Mouse (Mus musculus) stomach, embryonic 15.5 days (tissue): ENCODE measurements around the gene Psmd6. TPM values are rescaled to one million over a fixed set of nuclear protein-coding genes. Genes with fewer than 3 reads are reported as not detected.

Experiments
- ATAC-seq: fragments of 200-750 bp; cut with Nextera tagmentation; 2 replicates; pipeline ENCODE4 v1.8.0; 2017; ENCODE audit warnings: low read depth, moderate number of reproducible peaks, moderate TSS enrichment; ENCODE audit not compliant: insufficient read depth, low FRiP score
- H3K27ac ChIP-seq: fragments of 300-500 bp; sonication (generic); 2 replicates; pipeline ENCODE4 v1.5.1; 2015; ENCODE audit warnings: mild to moderate bottlenecking, inconsistent platforms
- H3K27me3 ChIP-seq: fragments of 300-500 bp; sonication (generic); replicated peaks from 2 replicates; pipeline ENCODE4 v1.6.1; 2015; ENCODE audit warnings: inconsistent platforms
- H3K36me3 ChIP-seq: fragments of 300-500 bp; sonication (generic); 2 replicates; pipeline ENCODE4 v1.6.1; 2015; ENCODE audit warnings: inconsistent platforms
- H3K4me1 ChIP-seq: fragments of 300-500 bp; sonication (generic); 2 replicates; pipeline ENCODE4 v1.6.1; 2015; ENCODE audit warnings: inconsistent platforms
- H3K4me2 ChIP-seq: fragments of 300-500 bp; sonication (generic); 2 replicates; pipeline ENCODE4 v1.6.1; 2015; ENCODE audit warnings: mild to moderate bottlenecking, inconsistent platforms
- H3K4me3 ChIP-seq: fragments of 300-500 bp; sonication (generic); replicated peaks from 2 replicates; pipeline ENCODE4 v1.5.1; 2015; ENCODE audit warnings: inconsistent platforms
- H3K9ac ChIP-seq: fragments of 300-500 bp; sonication (generic); 2 replicates; pipeline ENCODE4 v1.6.1; 2015; ENCODE audit warnings: inconsistent platforms
- H3K9me3 ChIP-seq: fragments of 300-500 bp; sonication (generic); 2 replicates; pipeline ENCODE4 v1.6.1; 2016; ENCODE audit warnings: inconsistent platforms
- WGBS: fragments of 180-500 bp; shearing (Covaris S2); methylation state at CpG from one replicate; pipeline ENCODE4 v1.1.7; 2015; 5-methylcytosine and 5-hydroxymethylcytosine counted together
- polyA plus RNA-seq: library from polyadenylated mRNA; unstranded; fragments of >200 nt; fragmentation: Nextera tagmentation; extraction: Ambion mirVana; gene quantifications from 2 replicates; pipeline ENCODE4 v1.2.1, GENCODE M21; 2015

Psmd6 gene
- 222 and 230 TPM in 2 replicates for polyA plus RNA-seq

DNA sequence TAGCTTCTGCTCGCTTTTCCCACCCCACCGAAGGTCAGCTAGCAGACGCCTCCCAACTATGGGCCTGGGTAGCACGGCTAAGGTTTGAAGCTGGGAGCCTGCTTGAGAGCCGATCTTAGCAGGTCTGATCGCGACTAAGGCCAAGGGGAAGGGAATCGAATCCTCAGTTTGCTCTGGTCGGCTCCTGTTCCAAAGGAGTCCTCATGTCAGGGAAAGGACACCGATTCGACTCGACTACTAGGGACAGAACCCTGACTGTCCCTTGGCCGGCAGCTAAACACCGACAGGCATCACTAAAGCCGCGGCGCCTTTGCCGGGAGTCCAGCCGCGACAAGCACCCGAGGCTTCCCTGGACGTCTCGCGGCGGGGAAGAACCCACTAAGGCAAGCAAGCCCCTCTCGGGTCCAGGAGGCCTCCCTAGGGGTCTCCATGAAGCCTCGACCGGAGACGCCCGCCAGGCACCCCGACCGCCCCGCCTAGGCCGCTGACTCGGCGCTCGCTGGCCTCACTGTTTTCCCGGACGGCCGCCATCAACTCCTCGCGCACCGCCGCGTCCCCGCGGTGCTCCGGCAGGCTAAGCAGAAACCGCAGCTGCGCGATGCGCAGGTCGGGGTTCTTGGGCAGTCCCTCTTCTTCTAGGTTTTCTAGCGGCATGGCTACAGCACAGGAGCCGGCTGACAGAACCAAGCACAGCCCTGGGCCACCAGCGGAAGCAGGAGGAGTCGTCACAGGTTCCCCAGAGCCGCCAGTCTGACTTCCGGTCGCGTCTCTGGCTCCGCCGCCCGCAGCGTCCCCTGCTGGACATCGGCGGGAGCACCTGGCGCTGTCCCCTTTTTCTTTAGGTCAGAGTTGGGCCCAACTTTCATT is at the start of gene Psmd6:
Gene Psmd6 (minus strand): TSS at position 755 of the 867 bp plus-strand sequence.
- under 1% methylated on average over 68 of the region's 68 CpGs for WGBS
- H3K9ac ChIP-seq = peak within 1 kb of the TSS; percentile 95
- H3K36me3 ChIP-seq = peaks cover 19% of the 10 kb centered on the region
- H3K4me3 ChIP-seq = peak within 1 kb of the TSS; percentile 83
- peak within 1 kb of the TSS; percentile 76 for H3K4me2 ChIP-seq
- no peaks in the 10 kb centered on the region for H3K27me3 ChIP-seq
- peaks cover 8% of the 10 kb centered on the region; the same call in 1 of the 2 replicates for H3K4me1 ChIP-seq
- H3K27ac ChIP-seq = peak within 1 kb of the TSS; percentile 81
- ATAC-seq = peak; percentile 95
- no peaks in the 10 kb centered on the region for H3K9me3 ChIP-seq

DNA sequence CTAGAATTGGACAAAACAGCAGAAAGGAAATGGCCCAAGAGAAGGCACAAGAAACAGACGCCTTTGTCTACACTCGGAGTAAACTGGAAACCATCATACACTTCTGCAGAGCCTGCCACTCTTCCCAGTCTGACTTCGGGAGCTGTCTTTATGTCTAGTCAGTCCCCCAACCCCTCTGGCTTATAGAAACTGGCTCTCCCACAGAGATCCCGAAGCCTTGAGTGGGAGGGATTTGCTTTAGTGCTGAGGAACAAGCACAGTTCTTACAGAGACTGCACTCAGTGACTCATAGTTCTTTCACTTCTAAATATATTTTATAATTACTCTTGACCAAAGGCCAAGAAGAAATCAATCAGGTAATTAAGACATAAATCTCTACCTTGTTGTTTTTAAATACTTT is 10.1 kb downstream of the Psmd6 start:
- Histone ChIP-seq H3K4me3 (no peak overlapping the region), H3K9ac (no peak overlapping the region), H3K27me3 (no peaks in the 10 kb centered on the region), H3K27ac (no peak overlapping the region), H3K4me2 (no peak overlapping the region), H3K4me1 (no peaks in the 10 kb centered on the region), H3K9me3 (no peaks in the 10 kb centered on the region), H3K36me3 (peaks cover 13% of the 10 kb centered on the region)
- 73% methylated on average over 4 of the region's 4 CpGs for WGBS
- ATAC-seq = no peak

DNA sequence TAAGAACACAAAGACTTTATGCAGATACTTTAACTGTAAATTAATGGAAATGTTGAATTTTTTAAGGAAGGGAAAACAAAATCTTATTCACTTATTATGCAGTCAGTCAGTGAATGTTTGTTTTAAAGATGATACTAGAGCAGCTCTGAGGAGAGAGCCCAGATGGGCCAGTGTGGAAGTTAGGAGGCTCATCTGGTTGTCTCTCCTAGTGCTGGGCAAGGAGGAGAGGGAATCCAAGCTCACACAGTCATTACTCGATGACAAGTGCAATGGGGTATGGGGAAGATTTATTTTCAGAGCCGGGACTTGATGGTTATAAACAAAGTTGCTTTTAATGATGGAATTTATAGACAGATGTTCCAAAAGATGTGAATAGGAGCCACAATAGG is 15.9 kb downstream of the Psmd6 start:
- H3K4me1 ChIP-seq = no peaks in the 10 kb centered on the region
- 47% methylated on average over 2 of the region's 2 CpGs for WGBS
- no peak for ATAC-seq

DNA sequence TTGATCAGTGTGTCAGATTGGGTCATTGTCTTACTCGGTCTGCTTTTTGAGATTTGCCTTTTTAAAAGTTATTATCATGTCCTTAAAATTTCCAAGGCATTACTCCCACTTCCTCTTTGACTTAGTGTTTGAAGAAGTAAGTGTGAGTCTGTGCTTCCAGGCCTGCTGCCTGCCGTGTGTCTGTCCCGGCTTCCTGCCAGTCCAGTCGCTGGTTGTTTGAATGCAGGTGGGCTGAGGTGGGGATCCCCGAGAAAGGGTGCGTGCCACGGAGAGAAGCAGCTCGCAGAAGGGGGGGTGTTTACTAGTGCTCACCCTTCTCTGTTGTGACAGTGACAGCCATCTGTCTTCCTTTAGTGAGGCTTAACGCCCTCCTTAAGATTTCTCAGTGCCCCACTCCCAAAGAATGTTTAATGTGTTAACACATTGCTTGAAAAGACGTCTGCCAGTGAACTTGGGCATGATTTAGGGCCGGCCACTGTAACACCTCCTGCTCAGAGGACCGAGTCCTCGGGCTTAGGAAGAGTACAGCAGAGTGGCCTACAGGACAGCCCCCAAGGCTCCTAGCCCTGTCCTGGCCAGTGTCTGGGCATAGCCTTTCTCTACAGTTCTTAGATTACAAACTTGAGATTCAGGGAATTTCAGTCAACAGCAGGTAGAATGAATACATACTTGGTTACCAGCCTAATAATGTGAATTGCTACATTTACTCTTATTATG is 16.4 kb downstream of the Psmd6 start:
- Histone ChIP-seq H3K27me3 (no peaks in the 10 kb centered on the region), H3K9ac (no peak overlapping the region), H3K4me3 (no peak overlapping the region), H3K27ac (no peak overlapping the region), H3K9me3 (no peaks in the 10 kb centered on the region), H3K4me1 (no peaks in the 10 kb centered on the region), H3K4me2 (no peak overlapping the region), H3K36me3 (peaks cover 14% of the 10 kb centered on the region)
- WGBS = 54% methylated on average over 13 of the region's 13 CpGs
- ATAC-seq = no peak

More for the DNA sequence above, 15.9 kb downstream of the Psmd6 start:
- Histone ChIP-seq H3K36me3 (peaks cover 10% of the 10 kb centered on the region), H3K9me3 (no peaks in the 10 kb centered on the region), H3K4me3 (no peak overlapping the region), H3K4me2 (no peak overlapping the region), H3K27me3 (no peaks in the 10 kb centered on the region), H3K27ac (no peak overlapping the region), H3K9ac (no peak overlapping the region)

DNA sequence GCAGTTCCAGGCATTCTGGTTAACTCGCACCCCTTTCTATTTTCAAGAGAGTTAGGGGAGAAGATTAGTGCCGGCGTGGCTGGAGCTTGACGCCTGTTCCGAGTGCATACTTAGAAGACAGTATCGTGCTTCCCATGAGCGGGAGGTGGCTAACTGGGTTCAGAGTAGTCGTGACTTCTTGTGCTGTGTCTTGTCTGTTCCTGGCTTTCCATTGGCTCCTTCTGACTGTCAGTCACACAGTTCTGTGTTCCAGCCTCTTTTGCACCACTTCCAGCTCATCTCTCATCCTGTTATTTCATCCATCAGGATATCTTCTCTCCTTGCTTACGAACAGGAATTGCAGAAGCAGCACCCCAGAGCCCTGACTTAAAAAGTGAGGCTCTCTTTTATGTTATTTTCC is 19.5 kb downstream of the Psmd6 start:
- H3K9me3 ChIP-seq = no peaks in the 10 kb centered on the region
- 91% methylated on average over 9 of the region's 9 CpGs for WGBS
- peaks cover 22% of the 10 kb centered on the region for H3K36me3 ChIP-seq
- no peak overlapping the region for H3K4me2 ChIP-seq
- no peaks in the 10 kb centered on the region for H3K27me3 ChIP-seq
- no peak overlapping the region for H3K27ac ChIP-seq
- H3K4me3 ChIP-seq = no peak overlapping the region
- no peak overlapping the region for H3K9ac ChIP-seq
- H3K4me1 ChIP-seq = no peaks in the 10 kb centered on the region
- ATAC-seq = no peak

DNA sequence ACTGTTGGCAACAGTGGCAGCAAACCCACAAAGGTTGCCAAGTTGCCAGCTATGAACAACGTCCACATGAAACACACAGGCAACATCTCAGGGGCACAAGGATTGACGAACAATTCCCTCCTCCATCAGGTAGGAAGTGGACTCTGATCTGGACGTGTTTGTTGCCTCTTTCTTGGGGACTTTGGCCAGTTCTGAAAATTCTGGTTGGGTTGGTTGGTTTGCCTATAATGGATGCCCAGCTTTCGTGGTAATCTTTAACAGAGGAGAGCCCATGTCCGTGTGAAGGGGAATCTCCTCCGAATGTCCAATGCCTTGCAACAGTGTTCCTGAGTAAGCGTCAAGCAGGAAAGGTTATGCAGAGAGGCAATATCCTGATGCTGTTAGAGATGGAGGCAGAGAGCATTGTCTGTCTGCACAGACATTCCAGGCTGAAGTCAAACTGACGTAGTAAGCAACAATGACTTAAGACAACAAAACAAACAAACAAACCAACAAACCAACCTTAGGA is 20.0 kb downstream of the Psmd6 start:
- ATAC-seq = no peak
- Histone ChIP-seq H3K9ac (no peak overlapping the region), H3K4me1 (no peaks in the 10 kb centered on the region), H3K27me3 (no peaks in the 10 kb centered on the region), H3K27ac (no peak overlapping the region), H3K9me3 (no peaks in the 10 kb centered on the region), H3K36me3 (peaks cover 22% of the 10 kb centered on the region), H3K4me2 (no peak overlapping the region), H3K4me3 (no peak overlapping the region)
- WGBS = 90% methylated on average over 8 of the region's 8 CpGs

DNA sequence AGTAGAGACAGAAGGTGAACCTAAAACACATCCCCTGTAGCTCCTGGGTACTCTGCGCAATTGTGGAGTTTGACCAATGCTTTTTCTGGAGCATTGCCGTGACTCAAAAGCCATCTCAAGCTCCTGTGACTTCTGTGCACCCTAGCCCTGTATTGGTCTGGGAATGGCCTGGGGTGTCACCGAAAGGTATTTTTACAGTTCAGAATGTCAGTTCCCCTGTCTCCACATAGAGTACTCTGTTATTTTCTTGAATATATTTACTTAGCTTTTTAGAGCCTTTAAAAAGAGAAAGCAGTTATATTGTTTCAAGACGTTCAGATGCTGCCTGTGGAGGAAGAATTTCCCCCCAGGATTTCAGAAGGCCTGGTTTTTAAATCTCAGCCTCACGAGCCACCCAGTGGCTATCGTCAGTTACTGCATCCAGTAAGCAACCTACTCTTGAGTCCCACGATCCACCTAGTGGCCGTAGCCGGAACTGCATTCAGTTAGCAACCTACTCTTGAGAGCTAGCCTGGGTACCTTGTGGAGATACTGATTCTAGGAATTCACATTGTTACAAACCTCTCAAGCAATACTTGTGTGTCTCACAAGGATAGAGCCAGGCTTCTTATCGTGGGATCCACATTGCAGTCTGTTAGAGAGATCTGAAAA is 22.3 kb downstream of the Psmd6 start:
- H3K4me2 ChIP-seq = no peak overlapping the region
- 30% methylated on average over 10 of the region's 10 CpGs for WGBS
- no peaks in the 10 kb centered on the region for H3K9me3 ChIP-seq
- H3K4me1 ChIP-seq = no peaks in the 10 kb centered on the region
- H3K9ac ChIP-seq = no peak overlapping the region
- no peak overlapping the region for H3K4me3 ChIP-seq
- no peaks in the 10 kb centered on the region for H3K27me3 ChIP-seq
- H3K27ac ChIP-seq = no peak overlapping the region
- no peak for ATAC-seq
- H3K36me3 ChIP-seq = peaks cover 27% of the 10 kb centered on the region

DNA sequence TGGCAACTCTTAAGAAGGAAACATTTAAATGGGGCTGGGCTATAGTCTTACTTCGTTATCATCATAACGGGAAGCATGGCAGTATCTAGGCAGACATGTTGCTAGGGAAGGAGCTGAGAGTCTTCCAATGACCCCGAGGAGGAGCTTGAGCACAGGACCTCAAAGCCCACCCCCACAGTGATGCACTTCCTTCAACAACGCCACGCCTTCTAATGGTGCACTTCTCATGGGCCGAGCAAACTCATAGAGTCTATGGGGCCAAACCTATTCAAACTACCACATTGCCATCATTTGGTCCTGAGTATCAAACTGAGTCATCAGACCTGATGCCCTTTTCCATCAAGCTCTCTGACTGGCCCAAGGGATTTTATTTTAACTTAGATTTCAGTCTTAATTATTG is 30.2 kb downstream of the Psmd6 start:
- H3K27me3 ChIP-seq = no peaks in the 10 kb centered on the region
- H3K4me3 ChIP-seq = no peak overlapping the region
- no peaks in the 10 kb centered on the region for H3K9me3 ChIP-seq
- no peak overlapping the region for H3K4me2 ChIP-seq
- H3K4me1 ChIP-seq = no peaks in the 10 kb centered on the region
- peaks cover 23% of the 10 kb centered on the region; the same call in 1 of the 2 replicates for H3K36me3 ChIP-seq
- no peak overlapping the region for H3K27ac ChIP-seq
- ATAC-seq = no peak
- WGBS = 92% methylated on average over 6 of the region's 6 CpGs
- H3K9ac ChIP-seq = no peak overlapping the region

DNA sequence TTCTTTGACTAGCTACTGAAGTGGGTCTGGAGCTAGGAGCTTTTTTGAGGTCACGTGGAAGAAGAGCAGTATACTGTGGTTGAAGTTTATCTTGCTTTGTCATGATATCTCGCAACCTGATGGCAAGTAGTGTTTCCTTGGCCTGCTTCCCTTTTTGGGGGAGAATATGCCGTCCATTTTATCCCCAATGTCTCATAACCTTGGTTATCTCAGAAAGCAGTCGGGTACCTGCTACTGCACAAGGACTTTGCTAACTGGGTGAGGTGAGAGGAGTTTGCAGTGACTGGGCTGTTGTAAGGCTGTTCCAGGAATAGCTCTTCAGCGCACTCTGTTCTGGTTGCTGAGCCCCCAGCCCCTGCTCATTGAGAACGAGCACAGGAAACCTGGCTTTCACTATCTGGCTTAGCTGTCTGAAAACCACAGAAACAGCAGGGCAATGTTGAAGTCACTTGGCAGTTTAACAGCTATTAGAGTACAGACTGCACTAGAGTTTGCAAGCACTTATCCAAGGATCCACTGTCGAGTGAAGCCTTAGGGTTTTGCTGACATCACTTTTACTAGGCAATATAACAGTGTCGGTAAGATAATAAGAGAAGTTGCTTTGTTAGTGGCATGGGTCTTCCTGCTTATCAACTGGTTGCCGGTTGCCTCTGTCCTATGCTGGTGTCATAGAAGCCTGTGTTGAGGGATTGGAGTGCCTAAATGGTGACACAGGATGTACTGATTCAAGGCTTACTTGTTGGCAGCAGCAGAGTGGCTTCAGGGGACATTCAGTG is 32.6 kb downstream of the Psmd6 start:
- Histone ChIP-seq H3K4me1 (no peaks in the 10 kb centered on the region), H3K4me3 (no peak overlapping the region), H3K27me3 (no peaks in the 10 kb centered on the region), H3K36me3 (peaks cover 19% of the 10 kb centered on the region; the same call in 1 of the 2 replicates), H3K27ac (no peak overlapping the region), H3K9me3 (no peaks in the 10 kb centered on the region), H3K4me2 (no peak overlapping the region), H3K9ac (no peak overlapping the region)
- no peak for ATAC-seq
- WGBS = 78% methylated on average over 9 of the region's 9 CpGs

DNA sequence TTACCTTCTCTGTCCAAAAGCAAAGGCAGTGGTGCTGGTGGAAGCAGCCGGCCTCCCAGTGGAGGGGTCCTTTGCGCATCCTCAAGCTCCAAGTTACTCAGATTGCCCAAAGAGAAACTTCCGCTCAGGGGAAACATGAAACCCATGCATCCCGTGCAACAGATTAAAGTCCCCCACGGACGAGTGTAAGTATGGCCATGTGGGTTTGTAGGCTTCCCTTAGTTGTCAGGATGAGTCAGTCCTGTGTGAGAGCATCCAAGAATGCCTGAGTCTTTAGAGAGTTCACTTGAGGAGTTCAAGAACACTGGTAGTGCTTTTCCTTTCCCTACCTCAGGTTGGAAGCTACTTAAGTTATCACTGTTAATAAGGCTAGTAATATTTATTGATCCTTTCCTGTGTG is 33.4 kb downstream of the Psmd6 start:
- Histone ChIP-seq H3K27me3 (no peaks in the 10 kb centered on the region), H3K27ac (no peak overlapping the region), H3K4me3 (no peak overlapping the region), H3K4me2 (no peak overlapping the region), H3K9ac (no peak overlapping the region), H3K36me3 (peaks cover 13% of the 10 kb centered on the region; the same call in 1 of the 2 replicates), H3K4me1 (no peaks in the 10 kb centered on the region), H3K9me3 (no peaks in the 10 kb centered on the region)
- ATAC-seq = no peak
- WGBS = 77% methylated on average over 6 of the region's 6 CpGs

DNA sequence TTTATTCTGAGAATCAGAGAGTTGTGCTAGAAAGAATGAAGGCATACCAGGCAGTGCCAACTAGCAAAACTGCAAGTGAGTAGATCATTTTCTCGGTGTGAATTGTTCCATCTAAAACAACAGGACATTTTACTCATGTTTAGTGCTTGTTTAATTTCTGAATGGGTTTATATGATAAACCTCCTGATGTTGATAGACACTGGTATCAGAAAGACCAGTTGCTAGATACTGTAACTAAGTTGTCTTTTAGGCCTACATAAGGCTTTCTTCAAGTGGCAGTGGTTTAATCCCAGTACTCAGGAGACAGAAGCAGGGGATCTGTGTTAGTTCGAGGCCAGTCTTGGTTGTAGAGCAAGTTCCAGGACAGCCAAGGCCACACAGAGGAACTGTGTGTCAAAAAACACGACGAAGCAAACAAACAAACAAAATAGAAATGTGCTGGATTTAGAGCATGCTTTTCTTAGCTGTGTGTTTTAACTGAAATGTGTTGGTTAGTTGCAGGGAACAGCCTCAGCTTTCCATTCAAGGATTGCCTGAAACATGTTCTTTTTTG is 34.0 kb downstream of the Psmd6 start:
- no peak overlapping the region for H3K4me2 ChIP-seq
- H3K9me3 ChIP-seq = no peaks in the 10 kb centered on the region
- H3K4me1 ChIP-seq = no peaks in the 10 kb centered on the region
- no peak overlapping the region for H3K4me3 ChIP-seq
- ATAC-seq = no peak
- WGBS = 83% methylated on average over 4 of the region's 4 CpGs
- H3K27ac ChIP-seq = no peak overlapping the region
- H3K36me3 ChIP-seq = peaks cover 7% of the 10 kb centered on the region; the same call in 1 of the 2 replicates
- H3K9ac ChIP-seq = no peak overlapping the region
- no peaks in the 10 kb centered on the region for H3K27me3 ChIP-seq
